Mouse (Mus musculus) testis, postnatal 10 days (tissue): ENCODE data around the gene Lingo3.

Experiments used
- DNase-seq: peaks from one replicate; pipeline ENCODE4 v3.0.0; 2021; ENCODE audit warnings: low spot score

The Lingo3 gene

DNA sequence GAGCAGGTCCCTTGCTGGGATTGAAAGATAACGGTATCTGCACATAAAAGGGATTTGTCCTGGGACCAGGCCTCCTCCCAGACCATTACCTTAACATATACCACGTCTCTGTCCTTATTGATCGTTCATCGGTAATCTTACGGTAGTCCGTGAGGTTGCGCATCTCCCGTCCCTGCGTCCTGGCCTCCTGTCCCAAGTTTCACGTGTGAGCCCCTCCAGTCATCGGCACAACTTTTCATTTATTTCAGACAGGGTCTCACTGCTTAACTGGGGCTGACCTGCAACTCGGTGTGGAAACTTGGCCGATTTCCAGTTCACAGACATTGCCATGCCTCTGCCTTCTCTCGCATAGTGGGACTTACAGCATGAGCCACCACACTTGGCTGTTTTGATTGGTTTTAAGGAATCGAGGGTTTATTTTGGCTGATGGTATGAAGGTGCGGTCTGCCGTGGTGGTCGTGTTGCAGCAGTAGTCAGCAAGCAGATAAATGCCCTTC, 44.7 kb downstream of the Lingo3 start:
- no peak for DNase-seq

DNA sequence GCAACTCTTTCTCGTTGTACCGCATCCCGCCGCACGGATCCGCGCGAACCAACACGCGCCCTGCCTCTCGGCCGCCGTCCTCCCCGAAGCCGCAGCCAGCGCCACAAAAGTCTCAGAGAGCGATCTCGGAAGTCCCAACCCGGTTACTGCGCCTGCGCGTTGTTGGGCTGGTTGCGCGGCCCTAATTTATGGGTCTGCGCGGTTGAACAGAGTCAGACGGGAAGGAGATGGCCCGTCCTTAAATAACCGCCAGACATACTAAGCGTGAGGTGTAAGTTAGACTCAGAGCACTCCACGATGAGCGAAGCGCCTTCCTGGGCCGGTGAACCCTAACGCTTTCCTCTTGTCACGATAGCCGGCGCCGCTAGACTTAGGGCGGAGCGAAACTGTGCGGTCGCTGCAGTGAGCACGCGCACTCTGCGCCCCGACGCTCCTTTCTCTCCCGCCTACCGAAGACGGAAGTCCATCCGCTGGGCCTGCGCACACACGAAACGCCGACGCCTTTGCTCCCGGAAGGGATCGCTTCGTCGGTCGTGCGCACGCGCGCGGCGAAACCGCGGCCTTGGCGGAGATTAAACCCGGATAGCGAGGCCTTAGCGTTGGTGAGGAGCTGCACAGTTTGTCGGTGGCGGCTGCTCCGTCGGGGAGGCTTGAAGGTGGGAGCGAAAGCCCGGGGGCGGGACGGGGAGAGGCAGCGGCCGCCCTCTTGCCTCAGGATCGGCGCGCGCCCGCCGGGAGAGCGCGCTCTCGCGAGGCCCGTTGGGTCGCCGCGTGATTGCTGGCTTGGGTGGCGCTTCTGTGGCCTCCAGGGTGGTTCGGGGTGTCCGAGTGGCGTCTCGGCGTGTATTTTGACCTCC, 45.5 kb downstream of the Lingo3 start, which contains the start of the genes Sf3a2 and Plekhj1:
Gene Sf3a2, plus strand, starts transcription at position 49 of the 857 bp plus-strand sequence.
Gene Plekhj1, minus strand, starts transcription at position 477 of the 857 bp plus-strand sequence.
- peak; percentile 97 for DNase-seq

- DNase-seq = no peak
Observed at GRCm38 (mm10) chr10:80797186-80798149, 46.4 kb downstream of the Lingo3 start.

- no peak for DNase-seq
Observed at GRCm38 (mm10) chr10:80796307-80796848, 47.5 kb downstream of the Lingo3 start.

- no peak for DNase-seq
Observed at GRCm38 (mm10) chr10:80794750-80795149, 49.1 kb downstream of the Lingo3 start.

DNA sequence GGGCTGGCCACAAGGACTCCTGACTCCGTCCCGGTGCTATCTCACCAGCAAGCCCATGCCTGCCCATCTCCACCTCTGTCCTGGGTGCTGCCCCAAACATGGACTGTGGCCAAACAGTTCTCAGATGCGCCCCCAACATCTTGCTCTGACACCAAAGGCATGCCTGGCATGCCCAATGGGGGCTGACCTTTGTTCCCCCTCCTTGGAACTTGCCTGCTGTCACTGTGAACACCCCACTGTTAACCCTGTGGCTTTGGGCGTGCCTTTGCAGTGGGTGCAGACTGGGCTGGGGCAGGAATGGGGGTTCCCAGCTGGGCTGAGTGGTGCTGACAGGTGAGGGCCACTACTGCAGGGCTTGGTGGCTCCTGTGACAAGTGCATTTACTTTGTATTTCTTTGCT, 50.0 kb downstream of the Lingo3 start:
- DNase-seq = no peak

DNA sequence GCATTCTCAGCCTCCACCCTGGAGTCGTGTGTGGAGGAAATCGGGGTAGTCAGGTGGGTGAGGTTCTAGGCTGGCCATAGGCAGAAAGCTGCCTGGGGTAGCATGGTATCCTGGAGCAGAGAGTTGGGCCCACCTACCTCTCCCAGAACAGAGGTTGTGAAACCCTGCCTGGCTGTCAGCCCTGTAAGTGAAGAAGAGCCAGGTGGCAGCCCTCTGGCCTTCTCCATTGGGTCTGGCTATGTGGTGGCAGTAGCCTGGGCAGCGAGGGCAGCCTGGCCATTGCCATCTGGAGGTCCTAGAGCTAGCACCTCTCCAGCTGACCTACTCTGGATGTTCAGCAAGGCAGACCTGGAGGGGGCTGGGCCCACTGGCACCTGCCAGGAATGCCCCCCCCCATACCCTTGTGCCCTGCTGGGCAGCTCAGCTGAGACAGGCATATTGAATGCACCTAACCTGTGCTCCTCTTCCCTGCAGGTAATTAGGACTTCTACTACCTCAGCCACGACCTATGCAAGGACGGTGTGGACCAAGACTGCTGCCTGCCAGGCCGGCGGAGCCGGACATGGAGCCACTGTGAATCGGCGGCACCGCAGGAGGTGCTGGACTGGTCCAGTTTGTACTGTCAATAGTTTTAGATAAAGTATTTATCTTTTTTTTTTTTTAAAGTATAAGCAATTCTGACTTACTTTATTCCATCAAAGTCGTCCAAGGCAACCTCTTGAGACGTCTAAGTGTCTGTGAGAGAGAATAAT, 50.6 kb downstream of the Lingo3 start:
- no peak for DNase-seq

DNA sequence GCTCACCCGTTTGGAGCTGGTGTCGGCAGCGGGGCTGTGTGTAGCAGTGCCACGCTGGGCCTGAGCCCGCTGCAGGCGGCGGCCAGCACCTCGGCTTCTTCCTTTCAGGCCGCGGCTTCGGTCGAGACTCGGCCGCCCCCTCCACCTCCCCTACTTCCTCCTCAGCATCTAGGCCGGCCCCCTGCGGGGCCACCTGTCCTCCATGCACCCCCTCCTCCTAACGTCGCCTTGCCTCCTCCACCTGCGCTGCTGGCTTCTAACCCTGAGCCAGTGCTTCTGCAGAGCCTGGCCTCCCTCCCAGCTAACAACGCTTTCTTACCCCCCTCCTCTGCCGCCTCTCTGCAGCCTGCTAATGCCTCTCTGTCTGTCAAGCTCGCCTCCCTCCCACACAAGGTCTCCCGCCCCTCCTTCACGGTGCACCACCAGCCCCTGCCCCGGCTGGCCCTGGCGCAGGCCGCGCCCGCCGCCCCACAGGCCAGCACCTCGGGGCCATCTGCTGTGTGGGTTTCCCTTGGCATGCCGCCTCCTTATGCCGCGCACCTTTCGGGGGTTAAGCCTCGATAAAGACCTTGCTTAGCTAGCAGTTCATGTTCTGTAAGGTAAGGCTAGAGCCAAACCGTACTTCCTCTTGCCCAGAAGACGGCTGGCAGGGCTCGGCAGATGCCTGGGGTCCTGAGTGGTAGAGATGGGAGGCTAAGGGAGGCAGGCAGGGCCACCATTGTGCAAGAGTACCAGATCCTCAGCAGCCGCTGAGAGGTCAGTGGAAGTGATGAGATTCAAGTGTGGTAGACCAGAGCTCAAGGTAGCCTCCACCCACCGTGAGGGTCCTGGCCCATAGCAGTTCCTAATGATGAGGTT, 51.4 kb downstream of the Lingo3 start:
- DNase-seq = peak; percentile 66

DNA sequence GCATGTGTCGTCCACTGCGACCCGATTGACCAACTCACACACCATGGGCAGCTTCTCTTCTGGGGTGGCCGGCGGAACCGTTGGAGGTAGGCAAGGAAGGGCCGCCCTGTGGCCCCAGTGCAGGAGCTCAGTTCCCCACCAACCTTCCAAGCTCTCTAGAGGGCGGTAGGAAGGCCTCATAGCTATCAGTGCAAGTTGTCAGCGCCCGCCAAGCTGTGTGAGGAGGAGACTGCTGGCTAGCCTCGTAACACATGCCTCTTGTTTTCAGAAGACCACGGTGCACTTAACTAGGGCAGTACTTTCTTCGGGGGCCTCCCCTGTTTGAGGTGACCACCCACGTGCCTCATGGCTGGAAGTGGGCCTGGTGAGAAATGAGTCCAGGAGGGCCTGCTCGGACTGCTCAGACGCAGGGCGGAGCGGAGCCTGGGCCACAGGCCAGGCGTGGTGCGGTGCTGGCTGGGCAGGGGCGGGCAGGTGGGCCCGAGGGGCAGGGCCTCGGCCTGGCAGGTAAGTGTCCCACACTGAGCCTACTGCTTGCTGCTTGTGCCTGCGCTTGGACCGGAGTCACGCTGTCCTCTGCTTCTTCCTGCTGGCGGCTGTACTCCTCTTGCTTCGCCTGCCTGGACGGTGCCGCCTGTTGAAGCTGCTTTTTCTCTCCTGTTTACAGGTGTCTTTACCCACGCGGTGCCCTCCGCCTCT, 52.2 kb downstream of the Lingo3 start:
- DNase-seq = no peak

GRCm38 (mm10) chr10:80790761-80791404, 53.0 kb downstream of the Lingo3 start:
- DNase-seq = no peak

DNA sequence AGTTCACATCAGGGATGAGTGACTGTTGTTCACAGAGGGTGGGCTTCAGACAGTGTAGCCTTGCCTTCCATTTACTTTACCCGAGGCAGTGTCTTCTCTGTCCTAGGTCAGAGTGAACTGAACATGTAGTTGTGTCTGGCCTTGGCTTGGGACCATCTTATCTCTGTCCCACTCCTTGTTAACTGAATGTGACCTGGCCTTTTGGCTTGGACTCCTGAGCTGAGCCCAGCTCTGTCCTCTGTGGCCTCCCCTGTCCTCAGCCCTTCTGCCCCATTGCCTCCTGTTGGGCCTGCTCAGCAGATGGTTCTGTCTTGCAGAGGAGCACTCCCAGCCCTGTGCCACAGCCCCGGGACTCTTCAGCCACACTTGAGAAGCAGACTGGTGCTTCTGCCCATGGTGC, 56.3 kb downstream of the Lingo3 start:
- no peak for DNase-seq

GRCm38 (mm10) chr10:80785963-80786362, 57.9 kb downstream of the Lingo3 start:
- DNase-seq = no peak

DNA sequence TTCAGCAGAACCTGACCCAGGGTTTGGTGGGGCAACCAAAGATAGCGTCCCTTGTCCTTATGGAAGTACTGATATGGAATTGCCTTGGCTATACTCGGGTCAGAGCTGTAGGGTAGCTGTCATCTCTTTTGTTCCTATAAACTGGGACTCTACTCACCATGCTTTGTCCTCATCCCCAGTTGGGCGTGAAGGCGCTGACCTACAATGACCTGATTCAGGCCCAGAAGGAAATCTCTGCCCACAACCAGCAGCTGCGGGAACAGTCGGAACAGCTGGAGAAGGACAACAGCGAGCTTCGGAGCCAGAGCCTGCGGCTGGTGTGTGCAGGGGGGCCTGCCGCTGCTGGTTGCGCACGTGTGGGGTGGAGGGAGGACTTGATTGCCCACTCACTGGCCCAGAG, 59.0 kb downstream of the Lingo3 start:
- no peak for DNase-seq

DNA sequence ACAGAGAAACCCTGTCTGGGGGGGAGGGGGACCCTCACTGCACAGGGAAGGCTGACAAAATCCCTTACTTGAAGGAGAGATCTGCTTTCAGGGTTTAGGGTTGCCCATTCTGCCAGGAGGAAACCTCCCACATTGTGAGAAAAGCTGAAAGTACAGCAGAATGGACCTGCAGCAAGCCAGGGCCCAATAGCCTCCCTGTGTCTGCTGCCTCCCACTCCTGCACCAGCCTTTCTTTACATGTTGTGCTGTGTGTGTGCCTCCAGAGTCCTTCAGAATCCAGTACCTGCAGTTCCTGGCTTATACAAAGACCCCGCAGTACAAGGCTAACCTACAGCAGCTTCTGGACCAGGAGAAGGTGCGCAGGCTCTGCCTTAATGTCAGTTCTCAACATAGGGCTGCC, 59.5 kb downstream of the Lingo3 start:
- no peak for DNase-seq
